Mouse (Mus musculus) embryo, embryonic 10 days (tissue): ENCODE data around the gene Akt2.

ENCODE experiments used
- DNase-seq: peaks from one replicate; pipeline ENCODE4 v3.0.0-alpha.2; 2015; ENCODE audit warnings: low spot score

Akt2 gene

GRCm38 (mm10) chr7:27591266-27592216 lies at the start of gene Akt2:
Akt2 (plus strand) TSS chr7:27591552.
- DNase-seq = peak; percentile 98

- DNase-seq = no peak
Observed at GRCm38 (mm10) chr7:27541922-27542321, 49.4 kb upstream of the Akt2 start.

- peak; percentile 93 for DNase-seq
Observed at GRCm38 (mm10) chr7:27542392-27543033, 48.8 kb upstream of the Akt2 start.

GRCm38 (mm10) chr7:27543065-27543464 lies 48.3 kb upstream of the Akt2 start:
- DNase-seq = no peak

DNA sequence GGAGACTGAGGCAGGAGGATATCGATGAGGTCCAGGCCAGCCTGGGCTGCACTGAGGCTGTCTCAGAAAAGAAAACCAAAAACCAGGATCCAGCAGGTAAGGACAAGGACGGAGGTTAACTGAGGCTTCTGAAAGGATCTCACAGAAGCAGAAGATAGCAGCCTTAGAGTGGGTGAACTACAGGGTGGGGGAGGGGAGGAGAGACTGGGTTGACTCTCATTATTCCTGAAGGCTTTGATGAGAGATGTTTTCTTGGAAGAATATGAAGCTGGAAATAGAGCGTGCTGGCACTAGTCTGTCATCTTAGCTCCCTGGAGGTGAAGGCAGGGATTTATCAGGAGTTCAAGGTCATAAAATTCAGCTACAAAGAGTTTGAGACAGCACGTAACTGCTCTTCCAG lies 47.5 kb upstream of the Akt2 start:
- no peak for DNase-seq

- DNase-seq = no peak
Observed at GRCm38 (mm10) chr7:27544675-27545370, 46.5 kb upstream of the Akt2 start.

GRCm38 (mm10) chr7:27549597-27549996 lies 41.8 kb upstream of the Akt2 start:
- DNase-seq = no peak

GRCm38 (mm10) chr7:27552070-27552469 lies 39.3 kb upstream of the Akt2 start:
- DNase-seq = no peak

GRCm38 (mm10) chr7:27552931-27553513 lies 38.3 kb upstream of the Akt2 start, which contains the start of the genes Pld3 and 2310022A10Rik:
Pld3 (minus strand) TSS chr7:27553218.
2310022A10Rik (plus strand) TSS chr7:27553233.
- peak; percentile 97 for DNase-seq

GRCm38 (mm10) chr7:27560291-27560887 lies 31.0 kb upstream of the Akt2 start:
- no peak for DNase-seq

GRCm38 (mm10) chr7:27560978-27561377 lies 30.4 kb upstream of the Akt2 start:
- DNase-seq = no peak

DNA sequence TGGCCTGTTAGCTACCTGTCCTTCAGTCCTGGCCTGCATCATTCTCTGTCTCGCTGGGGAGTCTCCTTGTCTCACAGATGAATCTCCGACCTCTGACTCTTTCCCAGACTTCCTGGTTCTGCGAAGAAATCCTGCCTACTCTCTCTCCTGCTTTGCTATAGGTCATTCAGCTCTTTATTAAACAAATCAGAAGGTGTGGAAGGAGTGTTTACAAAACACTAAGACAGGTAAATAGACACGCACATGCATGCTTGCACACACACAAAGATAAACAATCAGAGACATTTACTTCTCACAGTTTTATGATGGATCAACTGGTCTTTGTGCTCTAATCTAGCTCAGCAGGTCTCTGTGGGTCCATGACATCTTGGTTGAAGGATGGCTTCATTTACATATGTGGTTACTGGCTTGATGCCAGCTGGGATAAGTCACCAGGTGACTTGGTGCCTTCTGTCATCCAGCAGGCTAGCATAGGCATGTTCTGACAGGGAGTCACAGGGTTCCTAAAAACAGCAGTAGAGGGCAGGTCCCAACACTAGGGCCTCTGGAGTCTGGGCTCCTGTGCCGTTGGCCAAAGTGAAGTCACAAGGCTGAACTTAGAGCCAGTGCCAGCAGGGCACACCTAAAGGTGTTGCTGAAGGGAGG lies 21.6 kb upstream of the Akt2 start:
- DNase-seq = no peak

GRCm38 (mm10) chr7:27572133-27572532 lies 19.2 kb upstream of the Akt2 start:
- DNase-seq = no peak

GRCm38 (mm10) chr7:27574124-27574880 lies 17.1 kb upstream of the Akt2 start:
- DNase-seq = no peak

DNA sequence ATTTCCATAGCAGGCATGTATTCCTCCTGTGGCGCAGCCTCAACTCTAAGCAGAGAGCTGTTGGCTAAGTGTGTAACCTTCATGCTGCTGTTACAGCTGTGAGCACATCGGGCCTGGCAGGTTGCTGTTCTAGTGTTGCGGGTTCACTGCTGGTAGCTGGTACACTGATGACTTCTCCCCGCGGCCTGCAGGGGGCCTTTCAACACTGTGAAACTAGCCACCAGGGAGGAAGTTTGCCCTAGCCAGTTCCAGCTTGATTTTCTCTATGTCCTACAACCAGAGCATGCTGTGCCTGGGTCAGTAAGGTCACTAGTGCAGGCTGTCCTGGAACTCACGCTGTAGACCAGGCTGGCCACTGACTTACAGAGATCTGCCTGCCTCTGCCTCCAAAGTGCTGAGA lies 14.4 kb upstream of the Akt2 start:
- peak; percentile 34 for DNase-seq

GRCm38 (mm10) chr7:27577589-27577988 lies 13.8 kb upstream of the Akt2 start:
- DNase-seq = no peak

GRCm38 (mm10) chr7:27578465-27578864 lies 12.9 kb upstream of the Akt2 start:
- DNase-seq = peak; percentile 20

DNA sequence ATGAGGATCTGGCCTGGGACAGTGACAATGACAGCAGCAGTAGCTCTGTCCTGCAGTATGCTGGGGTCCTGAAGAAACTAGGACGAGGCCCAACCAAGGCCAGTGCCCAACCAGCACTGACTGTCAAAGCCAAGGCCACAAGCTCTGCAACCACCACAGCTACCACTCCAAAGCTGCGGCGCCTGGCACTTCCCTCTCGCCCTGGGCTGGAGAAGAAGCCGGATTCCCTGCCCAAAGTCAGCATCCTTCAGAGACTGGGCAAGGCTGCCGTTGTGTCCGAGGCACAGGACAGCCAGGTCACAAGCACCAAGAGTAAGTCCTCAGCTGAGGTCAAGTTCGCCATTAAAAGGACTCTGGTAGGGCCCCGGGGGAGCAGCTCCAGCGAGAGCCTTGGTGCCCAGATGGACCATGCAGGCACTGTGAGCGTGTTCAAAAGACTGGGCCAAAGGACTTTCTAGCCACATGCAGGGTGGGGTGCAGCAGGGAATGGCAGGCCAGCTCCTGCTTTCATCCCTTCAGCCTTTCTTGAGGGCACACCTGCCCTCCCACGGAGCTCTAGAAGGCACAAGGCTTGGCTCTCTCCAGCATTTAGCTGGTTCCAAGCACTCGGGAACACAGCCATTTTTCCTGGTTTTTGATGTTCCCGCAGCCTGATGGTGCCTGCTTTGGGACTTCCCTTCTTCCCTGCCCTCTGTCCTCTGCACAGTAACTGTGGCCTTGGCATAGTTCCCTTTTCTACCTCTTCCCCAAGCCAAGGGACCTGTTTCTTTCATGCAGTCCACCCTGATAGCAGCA lies 10.8 kb upstream of the Akt2 start:
- DNase-seq = no peak

- DNase-seq = no peak
Observed at GRCm38 (mm10) chr7:27586861-27587260, 4.5 kb upstream of the Akt2 start.

DNA sequence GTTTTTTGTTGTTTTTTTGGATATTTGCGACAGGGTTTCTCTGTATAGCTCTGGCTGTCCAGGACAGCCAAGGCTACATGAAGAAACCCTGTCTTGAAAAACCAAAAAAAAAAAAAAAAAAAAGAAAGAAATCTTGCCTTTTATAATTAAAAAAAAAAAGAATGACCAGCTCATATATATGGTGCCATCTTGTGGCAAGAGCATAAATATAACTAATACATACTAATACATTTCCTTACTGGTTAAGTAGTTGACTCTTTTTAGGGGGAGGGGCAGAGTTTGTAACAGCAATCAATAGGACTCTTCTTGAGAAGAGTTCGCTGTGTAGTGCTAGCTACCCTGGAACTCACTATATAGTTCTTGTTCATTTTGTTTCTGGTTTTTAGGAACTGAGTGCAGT lies 3.6 kb upstream of the Akt2 start:
- no peak for DNase-seq
